Mouse (Mus musculus) layer of hippocampus, adult 11-12 months (tissue): ENCODE measurements around the gene Tfap4.
A peak's percentile ranks its signal among the peaks of the same experiment; 100 is the strongest.

Experiments
- DNase-seq: peaks from one replicate; pipeline ENCODE4 v3.0.0; 2022; ENCODE audit warnings: low spot score

Tfap4 gene

GRCm38 (mm10) chr16:4519157-4519556, 40.5 kb downstream of the Tfap4 start:
- DNase-seq = no peak

GRCm38 (mm10) chr16:4517906-4518305, 41.7 kb downstream of the Tfap4 start:
- no peak for DNase-seq

GRCm38 (mm10) chr16:4514383-4514782, 45.3 kb downstream of the Tfap4 start:
- no peak for DNase-seq

GRCm38 (mm10) chr16:4512661-4513438, 46.8 kb downstream of the Tfap4 start:
- peak; percentile 30 for DNase-seq

GRCm38 (mm10) chr16:4511371-4511770, 48.3 kb downstream of the Tfap4 start:
- peak; percentile 36 for DNase-seq

- DNase-seq = no peak
Observed at GRCm38 (mm10) chr16:4506181-4506580, 53.5 kb downstream of the Tfap4 start.

GRCm38 (mm10) chr16:4503495-4503894, 56.2 kb downstream of the Tfap4 start:
- DNase-seq = no peak

- DNase-seq = no peak
Observed at GRCm38 (mm10) chr16:4502568-4502967, 57.1 kb downstream of the Tfap4 start.

GRCm38 (mm10) chr16:4501703-4502102, 58.0 kb downstream of the Tfap4 start:
- DNase-seq = no peak

- DNase-seq = no peak
Observed at GRCm38 (mm10) chr16:4500598-4501385, 58.9 kb downstream of the Tfap4 start.

- no peak for DNase-seq
Observed at GRCm38 (mm10) chr16:4497762-4498607, 61.7 kb downstream of the Tfap4 start.

- DNase-seq = no peak
Observed at GRCm38 (mm10) chr16:4496470-4496869, 63.2 kb downstream of the Tfap4 start.

GRCm38 (mm10) chr16:4495861-4496260, 63.8 kb downstream of the Tfap4 start:
- DNase-seq = peak; percentile 63
